Mouse (Mus musculus) neural tube, embryonic 13.5 days (tissue): ENCODE measurements around the gene S1pr4. TPM values are rescaled to one million over a fixed set of nuclear protein-coding genes. Genes with fewer than 3 reads are reported as not detected.

Experiments
- ATAC-seq: fragments of 200-750 bp; cut with Nextera tagmentation; 2 replicates; pipeline ENCODE4 v1.8.0; 2017; ENCODE audit warnings: low read depth, mild to moderate bottlenecking, moderate TSS enrichment, moderate library complexity
- H3K27ac ChIP-seq: fragments of 300-500 bp; sonication (generic); replicated peaks from 2 replicates; pipeline ENCODE4 v1.5.1; 2015; ENCODE audit warnings: moderate library complexity, mild to moderate bottlenecking, inconsistent platforms
- H3K27me3 ChIP-seq: fragments of 300-500 bp; sonication (generic); 2 replicates; pipeline ENCODE4 v1.6.1; 2015; ENCODE audit warnings: mild to moderate bottlenecking, inconsistent platforms
- H3K36me3 ChIP-seq: fragments of 300-500 bp; sonication (generic); 2 replicates; pipeline ENCODE4 v1.6.1; 2015; ENCODE audit warnings: mild to moderate bottlenecking, inconsistent platforms
- H3K4me1 ChIP-seq: fragments of 300-500 bp; sonication (generic); replicated peaks from 2 replicates; pipeline ENCODE4 v1.6.1; 2015; ENCODE audit warnings: inconsistent platforms
- H3K4me2 ChIP-seq: fragments of 300-500 bp; sonication (generic); 2 replicates; pipeline ENCODE4 v1.6.1; 2015; ENCODE audit warnings: inconsistent platforms, mild to moderate bottlenecking, moderate library complexity
- H3K4me3 ChIP-seq: fragments of 300-500 bp; sonication (generic); 2 replicates; pipeline ENCODE4 v1.5.1; 2015; ENCODE audit warnings: mild to moderate bottlenecking, inconsistent platforms
- H3K9ac ChIP-seq: fragments of 300-500 bp; sonication (generic); 2 replicates; pipeline ENCODE4 v1.6.1; 2015; ENCODE audit warnings: moderate library complexity, mild to moderate bottlenecking, inconsistent platforms
- H3K9me3 ChIP-seq: fragments of 300-500 bp; sonication (generic); 2 replicates; pipeline ENCODE4 v1.6.1; 2016; ENCODE audit warnings: inconsistent platforms
- WGBS: fragments of 180-500 bp; shearing (Covaris S2); methylation state at CpG from one replicate; pipeline ENCODE4 v1.1.7; 2015; 5-methylcytosine and 5-hydroxymethylcytosine counted together
- polyA plus RNA-seq: library from polyadenylated mRNA; unstranded; fragments of >200 nt; fragmentation: Nextera tagmentation; extraction: Ambion mirVana; gene quantifications from 2 replicates; pipeline ENCODE4 v1.2.1, GENCODE M21; 2015

The S1pr4 gene
- polyA plus RNA-seq, 1 experiment from 2014 or later = 0.64 TPM

GRCm38 (mm10) chr10:81460471-81460870 is 39.5 kb downstream of the S1pr4 start:
- Histone ChIP-seq H3K9me3 (no peaks in the 10 kb centered on the region), H3K27ac (no peak overlapping the region), H3K27me3 (peaks cover 99% of the 10 kb centered on the region), H3K4me1 (peaks cover 12% of the 10 kb centered on the region; the same call in 1 of the 2 replicates), H3K36me3 (peaks cover 17% of the 10 kb centered on the region), H3K9ac (no peak overlapping the region), H3K4me2 (no peak overlapping the region), H3K4me3 (no peak overlapping the region)
- ATAC-seq = no peak
- 21% methylated on average over 20 of the region's 20 CpGs for WGBS

DNA sequence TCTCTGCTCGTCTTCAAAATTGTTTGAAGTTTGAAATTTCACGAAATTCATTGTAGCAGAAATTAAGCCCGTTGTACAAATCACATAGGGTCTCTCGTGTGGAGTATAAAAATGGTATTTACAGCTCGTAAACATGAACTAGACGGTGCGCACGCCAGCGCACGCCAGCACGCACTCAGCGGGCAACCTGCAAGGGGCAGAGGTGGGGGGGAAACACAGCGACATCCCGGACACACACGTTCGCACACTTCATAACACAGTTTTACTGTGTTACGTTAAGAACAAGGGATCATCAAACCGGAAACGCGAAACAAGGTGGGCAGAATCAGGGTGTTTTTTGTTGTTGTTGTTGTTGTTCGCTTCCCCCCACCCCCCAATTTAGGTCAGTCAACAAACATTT is 40.5 kb downstream of the S1pr4 start:
- H3K4me2 ChIP-seq = no peak overlapping the region
- peaks cover 5% of the 10 kb centered on the region; the same call in 1 of the 2 replicates for H3K4me1 ChIP-seq
- H3K27ac ChIP-seq = no peak overlapping the region
- H3K4me3 ChIP-seq = no peak overlapping the region
- peaks cover 17% of the 10 kb centered on the region for H3K36me3 ChIP-seq
- ATAC-seq = no peak
- 73% methylated on average over 21 of the region's 21 CpGs for WGBS
- H3K9me3 ChIP-seq = no peaks in the 10 kb centered on the region
- H3K9ac ChIP-seq = no peak overlapping the region
- H3K27me3 ChIP-seq = peaks cover 99% of the 10 kb centered on the region

GRCm38 (mm10) chr10:81458267-81458666 is 41.7 kb downstream of the S1pr4 start:
- Histone ChIP-seq H3K4me3 (no peak overlapping the region), H3K9ac (no peak overlapping the region), H3K27ac (no peak overlapping the region), H3K4me2 (no peak overlapping the region), H3K27me3 (peaks cover 99% of the 10 kb centered on the region), H3K36me3 (peaks cover 17% of the 10 kb centered on the region), H3K4me1 (no peaks in the 10 kb centered on the region), H3K9me3 (no peaks in the 10 kb centered on the region)
- 88% methylated on average over 6 of the region's 6 CpGs for WGBS
- ATAC-seq = no peak

- Histone ChIP-seq H3K9me3 (no peaks in the 10 kb centered on the region), H3K4me1 (no peaks in the 10 kb centered on the region), H3K9ac (no peak overlapping the region), H3K36me3 (peaks cover 13% of the 10 kb centered on the region), H3K4me3 (no peak overlapping the region), H3K4me2 (no peak overlapping the region), H3K27ac (no peak overlapping the region), H3K27me3 (peaks cover 99% of the 10 kb centered on the region)
- no peak for ATAC-seq
- WGBS = 88% methylated on average over 8 of the region's 8 CpGs
Measured at GRCm38 (mm10) chr10:81457624-81458023, 42.3 kb downstream of the S1pr4 start.

DNA sequence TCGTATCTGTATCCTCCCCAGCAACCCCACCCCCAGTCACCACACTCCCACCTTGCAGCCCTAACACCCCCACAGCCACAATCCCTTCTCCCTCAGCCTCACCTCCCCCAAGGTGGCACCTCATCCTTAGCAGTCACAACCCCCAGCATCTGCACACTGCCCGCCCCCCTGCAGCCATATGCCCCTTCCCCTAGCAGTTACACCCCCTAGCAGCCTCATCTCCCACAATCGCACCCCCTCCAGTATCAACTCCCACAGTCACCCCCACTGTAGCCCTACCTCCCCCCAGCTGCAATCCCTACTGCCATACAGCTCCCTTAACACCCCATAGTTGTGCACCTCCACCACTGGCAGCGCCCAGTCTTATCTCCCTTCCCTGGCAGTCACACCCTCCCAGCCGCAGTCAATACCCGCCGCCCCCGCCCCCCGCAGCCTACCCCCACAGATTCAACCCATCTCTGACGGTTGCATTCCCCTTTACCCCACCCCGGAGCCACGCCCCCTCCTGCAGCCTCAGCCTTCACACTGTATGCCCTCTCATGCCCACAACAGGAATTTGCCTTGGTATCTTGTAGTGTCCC is 42.9 kb downstream of the S1pr4 start:
- Histone ChIP-seq H3K4me1 (0 out of 2 replicates have a peak, but pooled peaks cover 5% of the 10 kb centered on the region), H3K27me3 (peaks cover 99% of the 10 kb centered on the region), H3K36me3 (peaks cover 7% of the 10 kb centered on the region), H3K9me3 (no peaks in the 10 kb centered on the region), H3K4me2 (no peak overlapping the region), H3K4me3 (no peak overlapping the region), H3K27ac (no peak overlapping the region), H3K9ac (no peak overlapping the region)
- ATAC-seq = no peak
- WGBS = 52% methylated on average over 11 of the region's 12 CpGs

DNA sequence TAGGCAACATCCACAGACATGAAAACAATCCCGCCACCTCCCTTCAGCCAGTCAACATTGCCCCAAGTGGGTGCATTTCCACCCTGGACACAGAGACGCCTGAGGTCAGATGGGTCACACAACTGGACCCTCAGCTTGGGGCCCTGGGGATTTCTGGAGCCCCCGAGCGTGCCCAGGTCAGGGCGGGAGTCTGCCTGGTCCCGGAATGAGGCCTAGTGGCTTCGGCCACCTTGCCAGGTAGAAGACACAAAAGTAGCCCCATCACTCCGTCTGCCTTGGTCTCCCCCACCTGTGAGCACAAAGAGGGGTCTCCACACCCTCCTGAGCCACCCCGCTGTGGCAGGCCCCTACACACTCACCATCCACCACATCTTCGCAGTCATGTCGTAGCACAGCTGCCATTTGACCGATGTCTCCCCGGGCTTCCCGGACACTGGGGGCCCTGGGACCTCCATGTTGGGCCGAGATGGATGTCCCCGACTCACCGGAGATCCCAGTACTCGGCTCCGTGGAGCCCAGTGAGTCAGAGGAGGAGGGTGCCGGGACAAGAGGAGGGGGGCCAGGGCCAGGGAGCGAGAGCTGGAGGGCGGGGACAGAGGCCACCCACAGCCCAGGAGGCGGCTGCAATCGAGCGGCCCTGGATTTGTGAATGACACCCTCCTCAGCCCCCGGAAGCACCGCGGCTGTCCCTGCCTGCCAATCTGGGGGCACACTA is 44.6 kb downstream of the S1pr4 start, which contains the start of gene Nfic:
Gene Nfic, minus strand, starts transcription at position 455 of the 715 bp plus-strand sequence.
- Histone ChIP-seq H3K27ac (no peak within 1 kb of the TSS), H3K9me3 (no peaks in the 10 kb centered on the region), H3K36me3 (no peaks in the 10 kb centered on the region), H3K9ac (no peak within 1 kb of the TSS), H3K27me3 (peaks cover 99% of the 10 kb centered on the region), H3K4me2 (no peak within 1 kb of the TSS), H3K4me1 (0 out of 2 replicates have a peak, but pooled peaks cover 5% of the 10 kb centered on the region), H3K4me3 (no peak within 1 kb of the TSS)
- 65% methylated on average over 28 of the region's 28 CpGs for WGBS
- no peak for ATAC-seq

- WGBS = 86% methylated on average over 2 of the region's 2 CpGs
- H3K27me3 ChIP-seq = peaks cover 93% of the 10 kb centered on the region
Measured at GRCm38 (mm10) chr10:81454106-81454505, 45.8 kb downstream of the S1pr4 start.

GRCm38 (mm10) chr10:81452947-81453288 is 47.0 kb downstream of the S1pr4 start:
- H3K36me3 ChIP-seq = no peaks in the 10 kb centered on the region
- no peak overlapping the region for H3K27ac ChIP-seq
- H3K4me2 ChIP-seq = no peak overlapping the region
- no peak overlapping the region for H3K4me3 ChIP-seq
- 2% methylated on average over 14 of the region's 14 CpGs for WGBS
- H3K4me1 ChIP-seq = 0 out of 2 replicates have a peak, but pooled peaks cover 5% of the 10 kb centered on the region
- ATAC-seq = no peak
- peaks cover 93% of the 10 kb centered on the region for H3K27me3 ChIP-seq
- H3K9me3 ChIP-seq = no peaks in the 10 kb centered on the region
- H3K9ac ChIP-seq = no peak overlapping the region

More at GRCm38 (mm10) chr10:81454106-81454505, 45.8 kb downstream of the S1pr4 start:
- Histone ChIP-seq H3K27ac (no peak overlapping the region), H3K4me1 (0 out of 2 replicates have a peak, but pooled peaks cover 5% of the 10 kb centered on the region), H3K4me2 (no peak overlapping the region), H3K4me3 (no peak overlapping the region), H3K36me3 (no peaks in the 10 kb centered on the region), H3K9me3 (no peaks in the 10 kb centered on the region), H3K9ac (no peak overlapping the region)
- no peak for ATAC-seq

- peaks cover 93% of the 10 kb centered on the region for H3K27me3 ChIP-seq
Measured at GRCm38 (mm10) chr10:81452237-81452946, 47.5 kb downstream of the S1pr4 start.

GRCm38 (mm10) chr10:81451365-81451745 is 48.6 kb downstream of the S1pr4 start:
- Histone ChIP-seq H3K9me3 (no peaks in the 10 kb centered on the region), H3K27me3 (peaks cover 88% of the 10 kb centered on the region), H3K4me2 (no peak overlapping the region), H3K9ac (peak overlapping the region; percentile 48; the same call in 1 of the 2 replicates), H3K4me3 (no peak overlapping the region), H3K27ac (no peak overlapping the region), H3K36me3 (no peaks in the 10 kb centered on the region), H3K4me1 (0 out of 2 replicates have a peak, but pooled peaks cover 5% of the 10 kb centered on the region)
- 75% methylated on average over 6 of the region's 6 CpGs for WGBS
- no peak for ATAC-seq

More at GRCm38 (mm10) chr10:81452237-81452946, 47.5 kb downstream of the S1pr4 start:
- H3K9ac ChIP-seq = no peak overlapping the region; the same call in 1 of the 2 replicates
- H3K4me1 ChIP-seq = 0 out of 2 replicates have a peak, but pooled peaks cover 5% of the 10 kb centered on the region
- no peak overlapping the region for H3K27ac ChIP-seq
- H3K4me2 ChIP-seq = no peak overlapping the region
- H3K9me3 ChIP-seq = no peaks in the 10 kb centered on the region
- WGBS = 8% methylated on average over 36 of the region's 36 CpGs
- H3K4me3 ChIP-seq = no peak overlapping the region
- H3K36me3 ChIP-seq = no peaks in the 10 kb centered on the region
- ATAC-seq = no peak

DNA sequence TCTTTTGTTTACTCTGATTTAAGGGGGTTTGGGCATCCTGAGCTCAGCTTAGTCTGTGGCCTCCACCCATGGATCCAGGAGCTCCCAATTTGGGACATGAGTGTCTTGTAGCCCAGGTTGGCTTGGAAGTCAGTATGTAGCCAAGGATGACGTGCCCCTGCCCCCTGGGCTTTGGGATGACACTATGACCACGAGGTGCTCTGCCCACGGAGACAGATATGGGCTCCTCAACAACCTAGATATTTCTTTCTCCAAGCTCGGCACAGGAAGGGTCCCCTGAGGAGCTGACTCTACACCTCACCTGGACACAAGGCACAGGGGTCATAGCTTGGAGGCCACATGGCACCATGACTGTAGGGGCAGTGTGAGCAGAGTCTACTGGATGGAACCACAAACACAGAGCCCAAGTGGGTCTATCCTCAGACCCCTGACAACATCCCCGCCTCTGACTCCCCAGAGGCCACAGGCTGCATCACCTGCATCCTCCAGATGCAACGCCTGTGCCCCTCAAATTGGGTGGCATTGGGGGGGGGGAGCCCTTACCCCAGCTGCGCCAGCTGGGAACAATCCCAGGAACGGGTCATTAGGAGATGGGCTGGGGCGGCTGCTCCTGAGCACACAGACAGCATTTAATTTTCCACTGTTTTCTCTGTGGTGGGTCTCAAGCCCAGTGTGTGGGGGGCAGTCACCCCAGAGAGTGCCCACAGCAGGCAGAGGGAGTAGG is 49.1 kb downstream of the S1pr4 start:
- ATAC-seq = no peak
- Histone ChIP-seq H3K27ac (no peak overlapping the region), H3K9me3 (no peaks in the 10 kb centered on the region), H3K4me2 (no peak overlapping the region), H3K9ac (peak overlapping the region; percentile 48; the same call in 1 of the 2 replicates), H3K4me1 (0 out of 2 replicates have a peak, but pooled peaks cover 5% of the 10 kb centered on the region), H3K27me3 (peaks cover 82% of the 10 kb centered on the region), H3K36me3 (no peaks in the 10 kb centered on the region), H3K4me3 (no peak overlapping the region)
- 58% methylated on average over 9 of the region's 9 CpGs for WGBS
